Mouse (Mus musculus): ENCODE data around the gene Cd8b1. TPM values are rescaled to one million over a fixed set of nuclear protein-coding genes. Genes with fewer than 3 reads are reported as not detected.

The Cd8b1 gene
- polyA plus RNA-seq (2016; fragmentation: Nextera tagmentation; extraction: Ambion mirVana): 0.10 and 0.17 TPM in 2 replicates

DNA sequence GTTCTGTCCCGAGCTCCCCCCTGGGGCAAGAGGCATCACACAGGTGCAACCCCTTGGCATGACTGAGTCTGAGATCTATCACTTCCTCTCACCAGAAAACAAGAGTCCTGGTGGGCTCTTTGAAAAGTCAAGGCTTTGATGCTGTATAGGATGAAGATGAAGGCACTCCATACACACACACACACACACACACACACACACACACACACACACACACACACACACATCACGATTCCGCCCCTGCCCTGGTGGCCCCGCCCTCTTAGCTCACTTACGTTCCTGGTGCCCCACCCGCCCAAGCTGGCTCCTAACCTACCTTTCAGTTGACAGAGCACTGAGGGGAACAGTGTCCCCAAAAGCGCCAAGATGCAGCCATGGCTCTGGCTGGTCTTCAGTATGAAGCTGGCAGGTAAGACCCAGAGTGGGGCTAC is at the start of gene Cd8b1:
Gene Cd8b1, plus strand, starts transcription at position 298 of the 431 bp plus-strand sequence.
- Histone ChIP-seq H3K27ac (replicated peaks) (no peak within 1 kb of the TSS), H3K9me3 (replicated peaks) (no peaks in the 10 kb centered on the region), H3K27me3 (ENCODE audit: low read depth, poor library complexity, severe bottlenecking) (no peaks in the 10 kb centered on the region), H3K4me3 (no peak within 1 kb of the TSS), H3K36me3 (no peaks in the 10 kb centered on the region), H3K4me1 (no peaks in the 10 kb centered on the region)
- no peak for DNase-seq (ENCODE audit: low spot score)
- WGBS: 84% methylated on average over 7 of the region's 7 CpGs

DNA sequence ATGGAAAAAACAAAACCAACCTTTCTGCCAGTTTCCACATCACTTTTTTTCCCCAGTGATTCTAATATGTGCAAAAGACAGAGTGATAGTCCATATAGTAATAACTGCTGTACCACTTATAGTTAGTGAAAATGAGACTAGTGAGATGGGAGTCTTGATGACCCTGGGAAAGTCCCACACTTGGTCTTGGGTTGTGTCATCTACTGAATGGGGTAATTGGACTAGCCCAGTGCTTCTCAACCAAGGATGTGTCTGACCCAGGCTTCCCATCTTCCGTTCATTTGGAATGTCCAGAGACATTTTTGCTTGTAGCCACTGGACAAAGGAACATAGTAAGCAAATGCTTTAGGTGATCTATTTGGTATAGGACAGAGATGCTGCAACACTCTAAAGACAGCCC is 48.9 kb upstream of the Cd8b1 start:
- WGBS: 89% methylated on average over 1 of the region's 1 CpGs

DNA sequence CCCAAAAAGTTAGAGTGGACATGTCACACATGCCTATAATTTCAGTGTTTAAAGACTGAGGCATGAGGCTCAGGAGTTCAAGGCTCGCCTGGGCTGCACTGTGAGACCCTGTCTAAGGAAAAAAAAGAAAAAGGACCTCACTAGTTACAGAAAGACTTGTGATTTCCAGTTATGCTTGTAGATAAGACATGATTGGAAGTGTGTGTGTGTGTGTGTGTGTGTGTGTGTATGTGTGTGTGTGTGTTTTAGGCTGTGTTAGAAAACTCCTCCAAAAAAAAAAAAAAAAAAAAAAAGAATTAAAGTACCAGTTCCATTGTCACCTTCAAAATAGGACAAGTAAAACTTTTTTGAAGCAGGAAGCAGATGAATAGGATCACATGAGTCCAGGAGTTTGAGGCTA is 48.0 kb upstream of the Cd8b1 start:
- no peaks in the 10 kb centered on the region for H3K27me3 ChIP-seq (ENCODE audit: low read depth, poor library complexity, severe bottlenecking)
- WGBS: 85% methylated on average over 1 of the region's 1 CpGs
- DNase-seq (ENCODE audit: low spot score): no peak
- no peaks in the 10 kb centered on the region for H3K9me3 ChIP-seq (replicated peaks)
- H3K36me3 ChIP-seq: no peaks in the 10 kb centered on the region
- H3K27ac ChIP-seq (replicated peaks): no peak overlapping the region
- no peak overlapping the region for H3K4me3 ChIP-seq
- H3K4me1 ChIP-seq: peaks cover 19% of the 10 kb centered on the region

More for the DNA sequence above, 48.9 kb upstream of the Cd8b1 start:
- Histone ChIP-seq H3K4me1 (peaks cover 19% of the 10 kb centered on the region), H3K27me3 (ENCODE audit: low read depth, poor library complexity, severe bottlenecking) (no peaks in the 10 kb centered on the region), H3K27ac (replicated peaks) (no peak overlapping the region), H3K4me3 (no peak overlapping the region), H3K36me3 (no peaks in the 10 kb centered on the region), H3K9me3 (replicated peaks) (no peaks in the 10 kb centered on the region)
- DNase-seq (ENCODE audit: low spot score): no peak

DNA sequence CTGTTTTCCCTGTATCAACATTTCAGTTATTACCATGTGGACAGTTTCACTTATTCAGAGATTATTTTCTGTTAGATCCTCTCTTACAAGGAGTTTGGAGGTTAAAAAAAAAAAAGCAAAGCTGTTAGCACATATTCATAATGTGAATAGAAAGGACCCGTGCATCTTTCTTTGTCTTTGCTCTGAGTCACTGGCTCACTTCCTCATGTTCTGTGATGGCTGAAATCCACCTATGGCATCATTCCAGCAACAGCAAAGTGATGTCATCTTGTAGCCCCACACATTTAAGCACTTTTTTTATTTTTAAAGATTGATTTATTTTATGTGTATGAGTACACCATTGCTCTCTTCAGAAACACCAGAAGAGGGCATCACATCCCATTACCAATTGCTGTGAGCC is 43.2 kb upstream of the Cd8b1 start:
- no peaks in the 10 kb centered on the region for H3K4me1 ChIP-seq
- H3K9me3 ChIP-seq (replicated peaks): no peaks in the 10 kb centered on the region
- no peak overlapping the region for H3K27ac ChIP-seq (replicated peaks)
- no peak for DNase-seq (ENCODE audit: low spot score)
- H3K27me3 ChIP-seq (ENCODE audit: low read depth, poor library complexity, severe bottlenecking): no peaks in the 10 kb centered on the region
- no peak overlapping the region for H3K4me3 ChIP-seq
- H3K36me3 ChIP-seq: peaks cover 13% of the 10 kb centered on the region
- 90% methylated on average over 1 of the region's 1 CpGs for WGBS

DNA sequence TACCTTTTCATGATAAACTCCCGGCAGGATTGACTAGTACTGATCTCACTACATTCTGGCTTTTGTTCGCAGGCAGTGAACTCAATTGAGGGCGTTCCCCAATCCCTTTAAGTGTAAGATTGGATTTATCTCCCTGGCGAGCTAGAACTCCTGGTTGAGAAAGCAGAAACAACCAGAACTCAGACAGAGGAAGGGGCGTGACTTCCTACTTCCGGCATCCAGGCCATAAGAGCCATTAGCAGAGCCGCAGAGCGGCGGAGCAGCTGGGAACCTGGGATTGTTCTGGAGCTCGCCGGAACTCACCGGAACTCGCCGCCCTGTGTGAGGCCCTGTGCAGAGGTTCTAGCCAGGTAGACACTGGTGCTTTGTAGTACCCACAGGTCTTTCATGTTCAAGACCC is 29.1 kb upstream of the Cd8b1 start:
- no peaks in the 10 kb centered on the region for H3K9me3 ChIP-seq (replicated peaks)
- H3K4me3 ChIP-seq: no peak overlapping the region
- H3K27ac ChIP-seq (replicated peaks): no peak overlapping the region
- no peak for DNase-seq (ENCODE audit: low spot score)
- H3K4me1 ChIP-seq: no peaks in the 10 kb centered on the region
- no peaks in the 10 kb centered on the region for H3K36me3 ChIP-seq
- H3K27me3 ChIP-seq (ENCODE audit: low read depth, poor library complexity, severe bottlenecking): no peaks in the 10 kb centered on the region
- WGBS: 83% methylated on average over 14 of the region's 14 CpGs

DNA sequence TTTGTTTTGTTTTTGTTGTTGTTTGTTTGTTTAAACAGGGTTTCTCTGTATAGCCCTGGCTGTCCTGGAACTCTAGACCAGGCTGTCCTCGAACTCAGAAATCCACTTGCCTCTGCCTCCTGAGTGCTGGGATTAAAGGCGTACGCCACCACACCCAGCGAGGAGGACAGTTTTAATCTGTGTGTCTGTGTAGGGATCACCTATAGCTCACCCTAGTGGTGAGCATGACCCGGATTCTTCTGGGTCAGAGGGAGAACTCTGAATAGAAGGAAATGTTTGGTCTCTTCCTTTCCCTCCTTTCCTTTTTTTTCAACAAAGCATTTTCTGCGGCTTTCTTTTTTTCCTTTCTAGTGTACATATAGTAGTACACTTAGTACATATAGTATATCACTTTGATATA is 27.3 kb upstream of the Cd8b1 start:
- Histone ChIP-seq H3K4me1 (no peaks in the 10 kb centered on the region), H3K4me3 (no peak overlapping the region), H3K27ac (replicated peaks) (no peak overlapping the region), H3K27me3 (ENCODE audit: low read depth, poor library complexity, severe bottlenecking) (no peaks in the 10 kb centered on the region), H3K9me3 (replicated peaks) (no peaks in the 10 kb centered on the region), H3K36me3 (no peaks in the 10 kb centered on the region)
- DNase-seq (ENCODE audit: low spot score): no peak
- 77% methylated on average over 6 of the region's 6 CpGs for WGBS

DNA sequence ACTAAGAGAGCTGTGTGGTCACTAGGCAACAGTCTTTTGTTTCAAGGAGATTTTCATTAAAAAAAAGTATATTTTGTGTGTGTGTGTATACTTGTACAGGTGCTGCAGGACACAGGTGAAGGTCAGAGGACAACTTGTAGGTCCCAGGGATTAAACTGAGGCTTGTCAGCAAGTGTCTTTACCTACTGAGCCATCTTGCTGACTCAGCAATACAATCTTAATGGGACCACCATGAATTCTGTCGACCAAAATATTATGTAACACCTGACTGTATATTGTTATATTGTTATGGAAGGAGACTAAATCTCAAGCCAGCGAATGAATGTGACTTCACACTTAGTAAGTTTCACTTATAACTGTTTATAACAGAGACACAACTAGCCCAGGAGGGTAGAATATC is 24.5 kb upstream of the Cd8b1 start:
- H3K27me3 ChIP-seq (ENCODE audit: low read depth, poor library complexity, severe bottlenecking): no peaks in the 10 kb centered on the region
- H3K27ac ChIP-seq (replicated peaks): no peak overlapping the region
- no peaks in the 10 kb centered on the region for H3K4me1 ChIP-seq
- DNase-seq (ENCODE audit: low spot score): no peak
- no peaks in the 10 kb centered on the region for H3K36me3 ChIP-seq
- H3K9me3 ChIP-seq (replicated peaks): no peaks in the 10 kb centered on the region
- 66% methylated on average over 2 of the region's 2 CpGs for WGBS
- no peak overlapping the region for H3K4me3 ChIP-seq

DNA sequence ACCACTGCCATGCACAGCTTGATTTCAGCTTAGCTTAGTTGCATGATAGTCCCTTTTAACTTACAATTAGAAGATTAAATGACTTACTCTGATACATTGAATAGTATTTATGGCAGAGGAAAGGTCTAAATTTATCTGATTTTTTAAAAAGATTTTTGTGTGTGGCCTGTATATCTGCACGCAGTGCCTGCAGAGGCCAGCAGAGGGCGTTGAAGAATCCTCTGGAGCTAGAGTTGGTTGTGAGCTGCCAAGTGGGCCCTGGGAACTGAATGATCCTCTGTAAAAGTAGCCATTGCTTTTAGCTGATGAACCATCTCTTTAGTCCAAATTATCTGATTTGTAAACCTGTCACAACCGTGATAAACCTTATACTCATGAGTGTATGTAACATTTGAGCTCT is 23.8 kb upstream of the Cd8b1 start:
- H3K4me1 ChIP-seq: no peaks in the 10 kb centered on the region
- H3K4me3 ChIP-seq: no peak overlapping the region
- no peaks in the 10 kb centered on the region for H3K36me3 ChIP-seq
- WGBS: 28% methylated on average over 3 of the region's 3 CpGs
- no peaks in the 10 kb centered on the region for H3K27me3 ChIP-seq (ENCODE audit: low read depth, poor library complexity, severe bottlenecking)
- no peak overlapping the region for H3K27ac ChIP-seq (replicated peaks)
- DNase-seq (ENCODE audit: low spot score): peak; percentile 39
- no peaks in the 10 kb centered on the region for H3K9me3 ChIP-seq (replicated peaks)

DNA sequence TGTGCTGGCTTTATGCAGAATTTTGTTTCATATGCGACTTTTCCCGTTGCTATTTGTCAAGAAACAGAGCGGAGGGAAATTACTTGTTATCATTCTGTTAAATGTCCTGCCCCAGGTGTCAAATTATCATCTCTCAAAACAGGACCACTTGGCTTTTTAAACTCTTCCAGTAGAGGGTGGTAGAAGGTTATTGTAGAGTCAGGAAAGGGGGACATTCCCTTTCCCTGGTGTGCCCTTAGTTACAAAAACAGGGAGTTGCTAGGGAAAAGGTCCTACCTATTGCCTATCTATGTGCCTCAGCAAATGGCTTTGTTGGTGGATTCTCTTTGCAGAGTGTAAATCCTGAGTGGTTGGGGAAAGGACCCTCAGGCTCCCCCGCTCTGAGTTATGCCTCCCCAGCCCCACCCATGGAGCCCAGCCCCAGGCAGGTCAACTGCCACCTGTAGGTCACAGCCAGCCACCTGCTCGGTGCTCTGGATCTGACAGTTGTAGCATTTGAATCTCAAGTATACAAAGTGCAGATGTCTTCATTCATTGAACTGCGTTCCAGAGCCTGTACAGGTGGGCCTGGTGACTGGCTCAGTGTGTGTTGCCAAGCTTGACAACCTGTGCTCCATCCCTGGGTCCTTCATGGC is 20.4 kb upstream of the Cd8b1 start:
- DNase-seq (ENCODE audit: low spot score): no peak
- H3K4me1 ChIP-seq: no peaks in the 10 kb centered on the region
- no peak overlapping the region for H3K4me3 ChIP-seq
- 72% methylated on average over 6 of the region's 6 CpGs for WGBS
- H3K9me3 ChIP-seq (replicated peaks): no peaks in the 10 kb centered on the region
- H3K27ac ChIP-seq (replicated peaks): no peak overlapping the region
- no peaks in the 10 kb centered on the region for H3K27me3 ChIP-seq (ENCODE audit: low read depth, poor library complexity, severe bottlenecking)
- H3K36me3 ChIP-seq: no peaks in the 10 kb centered on the region

DNA sequence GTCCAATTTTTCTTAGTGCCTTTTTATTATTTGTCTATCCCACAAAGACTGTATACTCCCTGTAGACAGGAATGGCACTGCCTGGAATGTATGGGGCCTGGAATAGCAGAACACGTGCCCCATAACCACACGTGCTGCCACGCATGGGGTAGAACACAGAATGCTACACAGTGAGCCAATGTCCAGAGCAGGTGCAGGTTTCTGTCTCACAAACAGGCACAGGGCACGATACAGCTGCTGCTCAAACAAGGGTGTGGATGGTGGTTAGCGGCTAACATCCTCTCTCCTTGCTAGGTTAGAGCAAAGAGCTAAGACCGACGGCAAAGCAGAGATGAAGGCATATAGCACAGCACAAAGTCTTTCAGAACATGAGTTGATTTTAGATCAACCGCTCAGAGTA is 15.1 kb upstream of the Cd8b1 start:
- Histone ChIP-seq H3K36me3 (no peaks in the 10 kb centered on the region), H3K4me1 (no peaks in the 10 kb centered on the region), H3K27ac (replicated peaks) (no peak overlapping the region), H3K4me3 (no peak overlapping the region), H3K9me3 (replicated peaks) (no peaks in the 10 kb centered on the region), H3K27me3 (ENCODE audit: low read depth, poor library complexity, severe bottlenecking) (no peaks in the 10 kb centered on the region)
- 91% methylated on average over 8 of the region's 8 CpGs for WGBS
- no peak for DNase-seq (ENCODE audit: low spot score)

DNA sequence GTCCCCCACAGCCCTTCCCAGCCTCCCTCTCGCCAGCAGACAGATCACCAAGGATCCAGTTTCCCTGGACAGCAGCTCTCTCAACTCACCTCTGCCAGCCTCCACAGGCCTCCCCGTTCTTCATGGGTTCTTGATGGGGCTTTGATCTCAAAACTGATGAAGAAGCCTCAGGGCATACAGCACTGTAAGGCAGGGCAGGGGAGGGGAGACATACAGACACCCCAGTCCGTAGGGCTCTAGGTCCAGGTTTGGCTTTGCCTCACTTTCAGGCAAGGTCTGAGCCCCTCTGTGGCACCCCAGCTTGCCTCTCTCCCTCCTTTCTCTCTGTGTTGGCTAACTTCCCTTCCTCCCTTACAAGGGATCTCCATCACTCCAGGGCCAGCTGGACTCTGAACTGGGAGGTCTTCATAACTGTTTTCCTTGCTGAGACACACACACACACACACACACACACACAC is 733 bp upstream of the Cd8b1 start, which contains the start of gene Smyd1:
Gene Smyd1, minus strand, starts transcription at position 408 of the 458 bp plus-strand sequence.
- Histone ChIP-seq H3K4me1 (no peaks in the 10 kb centered on the region), H3K27ac (replicated peaks) (no peak within 1 kb of the TSS), H3K4me3 (no peak within 1 kb of the TSS), H3K36me3 (no peaks in the 10 kb centered on the region), H3K9me3 (replicated peaks) (no peaks in the 10 kb centered on the region), H3K27me3 (ENCODE audit: low read depth, poor library complexity, severe bottlenecking) (no peaks in the 10 kb centered on the region)
- WGBS: 77% methylated on average over 3 of the region's 3 CpGs
- DNase-seq (ENCODE audit: low spot score): no peak

DNA sequence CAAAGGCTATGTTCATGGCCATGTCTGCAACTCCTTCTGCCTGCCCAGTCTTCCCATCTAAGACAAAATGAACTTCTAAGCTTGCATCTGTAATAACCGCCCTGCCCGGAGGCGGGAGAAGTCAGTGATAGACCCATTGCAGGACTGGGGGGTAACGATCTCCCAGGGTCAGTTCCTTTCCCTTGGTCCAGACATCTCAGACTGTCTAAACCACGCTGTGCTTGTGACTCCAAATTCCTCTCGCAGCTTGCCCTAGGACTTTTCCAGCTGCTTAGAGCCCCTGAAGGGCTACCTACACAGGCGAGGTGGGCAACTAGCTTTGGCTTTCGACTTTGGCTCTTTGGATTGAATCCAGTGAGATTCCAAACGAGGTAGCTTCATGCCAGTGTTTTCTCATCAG is 2.2 kb downstream of the Cd8b1 start:
- H3K36me3 ChIP-seq: no peaks in the 10 kb centered on the region
- no peak overlapping the region for H3K4me3 ChIP-seq
- no peaks in the 10 kb centered on the region for H3K27me3 ChIP-seq (ENCODE audit: low read depth, poor library complexity, severe bottlenecking)
- DNase-seq (ENCODE audit: low spot score): no peak
- no peaks in the 10 kb centered on the region for H3K4me1 ChIP-seq
- H3K9me3 ChIP-seq (replicated peaks): no peaks in the 10 kb centered on the region
- WGBS: 94% methylated on average over 9 of the region's 9 CpGs
- H3K27ac ChIP-seq (replicated peaks): no peak overlapping the region

DNA sequence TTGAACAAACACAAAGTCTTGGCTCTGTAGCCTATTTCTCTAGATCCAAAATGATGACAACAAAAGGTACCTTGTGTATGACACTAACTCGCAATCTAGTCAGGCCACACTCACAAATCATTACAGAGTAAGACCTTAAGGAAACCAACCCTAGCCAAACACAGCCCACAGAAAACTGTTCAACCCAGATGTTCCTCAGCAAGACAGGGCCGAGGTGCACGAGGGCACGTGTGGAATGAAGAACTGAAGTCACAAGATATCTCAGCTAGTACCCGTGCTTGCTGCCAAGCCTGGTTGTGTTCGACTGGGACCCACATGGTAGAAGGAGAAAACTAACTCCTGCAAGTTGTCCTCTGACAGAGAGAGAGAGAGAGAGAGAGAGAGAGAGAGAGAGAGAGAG is 7.3 kb downstream of the Cd8b1 start:
- no peaks in the 10 kb centered on the region for H3K9me3 ChIP-seq (replicated peaks)
- WGBS: 84% methylated on average over 6 of the region's 6 CpGs
- DNase-seq (ENCODE audit: low spot score): no peak
- no peak overlapping the region for H3K4me3 ChIP-seq
- H3K36me3 ChIP-seq: no peaks in the 10 kb centered on the region
- H3K4me1 ChIP-seq: no peaks in the 10 kb centered on the region
- H3K27me3 ChIP-seq (ENCODE audit: low read depth, poor library complexity, severe bottlenecking): no peaks in the 10 kb centered on the region
- no peak overlapping the region for H3K27ac ChIP-seq (replicated peaks)

DNA sequence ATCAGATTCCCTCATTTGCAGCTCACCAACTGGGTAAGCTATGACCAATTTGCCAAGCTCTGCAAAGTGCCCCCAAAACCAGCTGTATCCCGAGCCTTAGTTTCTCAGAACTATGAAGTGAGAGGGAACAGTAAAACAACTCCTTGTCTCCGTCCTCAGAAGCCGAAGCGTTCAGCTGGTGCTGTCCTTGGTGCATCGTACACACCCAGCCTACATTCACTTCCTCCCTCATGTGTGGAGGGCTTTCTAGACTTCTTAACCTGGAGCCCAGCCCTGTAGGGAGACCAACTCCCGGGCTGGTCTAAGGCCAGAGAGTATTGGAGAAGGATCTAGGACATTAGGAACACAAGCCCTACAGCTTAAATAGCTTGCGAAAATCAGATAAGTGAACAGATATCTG is 7.9 kb downstream of the Cd8b1 start:
- 87% methylated on average over 7 of the region's 7 CpGs for WGBS
- no peaks in the 10 kb centered on the region for H3K27me3 ChIP-seq (ENCODE audit: low read depth, poor library complexity, severe bottlenecking)
- no peak for DNase-seq (ENCODE audit: low spot score)
- H3K9me3 ChIP-seq (replicated peaks): no peaks in the 10 kb centered on the region
- H3K4me1 ChIP-seq: no peaks in the 10 kb centered on the region
- H3K4me3 ChIP-seq: no peak overlapping the region
- H3K27ac ChIP-seq (replicated peaks): no peak overlapping the region
- H3K36me3 ChIP-seq: no peaks in the 10 kb centered on the region
